Mouse (Mus musculus) G1E (cell line): Measurements from ENCODE around the gene Tinagl1.

Source experiments
- CTCF ChIP-seq: IDR thresholded peaks from 2 replicates; pipeline ENCODE4 v1.5.1; 2012; ENCODE audit warnings: low read depth, low read length, inconsistent platforms, mixed read lengths
- GATA1 ChIP-seq: IDR thresholded peaks from 2 replicates; pipeline ENCODE4 v1.6.1; 2012; ENCODE audit warnings: borderline replicate concordance, low read length, inconsistent platforms, mixed read lengths

DNA sequence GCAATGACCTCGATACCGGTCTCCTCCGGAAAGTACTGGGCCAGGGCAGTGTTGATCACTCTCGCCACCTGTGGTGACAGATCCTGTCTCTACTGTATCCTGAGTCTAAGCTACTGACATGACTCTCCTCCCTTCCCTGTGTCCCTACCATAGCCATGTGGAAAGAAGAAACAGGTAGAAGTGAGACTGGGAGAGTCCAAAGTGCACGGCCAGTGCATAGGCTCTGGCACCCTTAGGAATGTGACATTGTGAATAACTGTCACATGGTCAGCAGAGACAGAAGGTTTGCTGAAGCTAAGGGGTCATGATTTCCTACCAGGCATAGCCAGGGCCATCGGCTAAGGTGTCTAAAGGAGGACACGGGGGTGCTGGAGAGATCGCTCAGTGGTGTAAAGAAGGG is 40.5 kb upstream of the Tinagl1 start:
- no peak for TF ChIP-seq CTCF
- TF ChIP-seq GATA1, result no peak
